Comparison of ENCODE assay signal across 21 mouse cellular contexts in genomic region chr1:91362113-91362512, GRCm38 (mm10). TPM values are rescaled to one million over a fixed set of nuclear protein-coding genes. Genes with fewer than 3 reads are reported as not detected.
DNase-seq lines count a peak whose midpoint lies in the region; ATAC-seq lines count a peak whose summit lies in the region.
"Had no signal": no experiment of that assay in that cellular context is flagged by ENCODE, and none has a peak within 500 bp of the region (broad histone marks: within the 10 kb centered on the region; RNA-seq: fewer than 3 reads in every experiment).

No protein-coding gene starts in this region.

- DNase-seq in 3134 (ENCODE audit: extremely low read depth, insufficient read length, low spot score) (peak; percentile 55), 416B (ENCODE audit: low read depth) (peak; percentile 25)
- peak; percentile 12 for DNase-seq in Muller cell, postnatal 12 days (ENCODE audit: inconsistent ontology term)
- DNase-seq in urinary bladder, adult 2 months (ENCODE audit: low spot score): no peak
- no peak for DNase-seq in thymus, postnatal 4 days
- DNase-seq: adrenal gland, adult 2 months; adrenal gland, postnatal 10 days; adrenal gland, postnatal 25 days; cerebellum, adult 11 months; cerebellum, adult 18-20 months; cerebellum, adult 8-10 months; cerebellum, adult 9-11 months; cerebellum, postnatal 14 days; cerebellum, postnatal 36 days; embryo, embryonic 11 days had no signal

- no peak for ATAC-seq in CD4-positive, CD25-positive, alpha-beta regulatory T cell, adult 4 months
- ATAC-seq: forebrain, embryonic 14.5 days; forebrain, embryonic 16.5 days had no signal

RNA-seq across cellular contexts. Expression of gene Erfe, which starts 4.1 kb away (rescaled TPM):
- not detected for polyA plus RNA-seq in CD4-positive, CD25-positive, alpha-beta regulatory T cell, adult 4 months (2017; shearing (Covaris generic))
- polyA plus RNA-seq in urinary bladder, adult 2 months (2012; rRNA removed): 0.08 and 0.18 TPM in 2 replicates

RNA-seq across cellular contexts. Expression of gene Klhl30, which starts 11.3 kb away (rescaled TPM):
- polyA plus RNA-seq in CD4-positive, CD25-positive, alpha-beta regulatory T cell, adult 4 months (2017; shearing (Covaris generic)): not detected
- 3.4 and 3.8 TPM in 2 replicates for polyA plus RNA-seq in urinary bladder, adult 2 months (2012; rRNA removed)
- polyA plus RNA-seq: erythroblast, embryonic 14.5 days; forebrain, embryonic 16.5 days had no signal

RNA-seq across cellular contexts. Expression of gene Ilkap, which starts 36.5 kb away (rescaled TPM):
- polyA plus RNA-seq in CD4-positive, CD25-positive, alpha-beta regulatory T cell, adult 4 months (2017; shearing (Covaris generic)): 10 to 100 TPM; 30.3 to 36.3 TPM
- 80.1 and 82.9 TPM in 2 replicates for polyA plus RNA-seq in urinary bladder, adult 2 months (2012; rRNA removed)

RNA-seq across cellular contexts. Expression of gene Espnl, which starts 40.2 kb away (rescaled TPM):
- not detected for polyA plus RNA-seq in CD4-positive, CD25-positive, alpha-beta regulatory T cell, adult 4 months (2017; shearing (Covaris generic))
- 0.03 and 0.04 TPM in 2 replicates for polyA plus RNA-seq in urinary bladder, adult 2 months (2012; rRNA removed)
- polyA plus RNA-seq: embryonic facial prominence, embryonic 13.5 days; forebrain, embryonic 10.5 days had no signal

RNA-seq across cellular contexts. Expression of gene Hes6, which starts 51.7 kb away (rescaled TPM):
- polyA plus RNA-seq in CD4-positive, CD25-positive, alpha-beta regulatory T cell, adult 4 months (2017; shearing (Covaris generic)): 10 to 100 TPM; 11.4 to 12.5 TPM
- 24.5 and 29.0 TPM in 2 replicates for polyA plus RNA-seq in urinary bladder, adult 2 months (2012; rRNA removed)

Comparison
In these comparisons a context has a peak if more than half of its experiments do, and no peak if none do; other contexts are left out.
1. DNase-seq: peak in 3134 (single experiment), 416B (single experiment) and Muller cell, postnatal 12 days (single experiment); none in urinary bladder, adult 2 months (single experiment) and thymus, postnatal 4 days (single experiment).